Mouse (Mus musculus) kidney, postnatal 0 days (tissue): Measurements from ENCODE around the gene Cers6. TPM values are rescaled to one million over a fixed set of nuclear protein-coding genes. Genes with fewer than 3 reads are reported as not detected.
A peak's percentile ranks its signal among the peaks of the same experiment; 100 is the strongest.

Experiments
- ATAC-seq: fragments of 200-750 bp; cut with Nextera tagmentation; replicated peaks from 2 replicates; pipeline ENCODE4 v1.8.0; 2017; ENCODE audit warnings: low read depth, moderate number of reproducible peaks, moderate TSS enrichment, moderate library complexity; ENCODE audit not compliant: low FRiP score
- DNase-seq: peaks from one replicate; pipeline ENCODE4 v3.0.0-alpha.2; 2016; ENCODE audit warnings: low spot score
- H3K27ac ChIP-seq: fragments of 300-500 bp; sonication (generic); 2 replicates; pipeline ENCODE4 v1.5.1; 2014; ENCODE audit warnings: mild to moderate bottlenecking
- H3K27me3 ChIP-seq: fragments of 300-500 bp; sonication (generic); 2 replicates; pipeline ENCODE4 v1.6.1; 2014; ENCODE audit warnings: low read length, mixed read lengths; ENCODE audit not compliant: insufficient read depth
- H3K36me3 ChIP-seq: fragments of 300-500 bp; sonication (generic); 2 replicates; pipeline ENCODE4 v1.6.1; 2014; ENCODE audit warnings: low read length, mixed read lengths; ENCODE audit not compliant: insufficient read depth
- H3K4me1 ChIP-seq: fragments of 300-500 bp; sonication (generic); replicated peaks from 2 replicates; pipeline ENCODE4 v1.6.1; 2014; ENCODE audit warnings: antibody characterized with exemption, low read length, mixed read lengths; ENCODE audit not compliant: insufficient read depth
- H3K4me2 ChIP-seq: fragments of 300-500 bp; sonication (generic); 2 replicates; pipeline ENCODE4 v1.6.1; 2014; ENCODE audit warnings: mild to moderate bottlenecking, low read length, moderate library complexity, mixed read lengths
- H3K4me3 ChIP-seq: fragments of 300-500 bp; sonication (generic); replicated peaks from 2 replicates; pipeline ENCODE4 v1.5.1; 2014; ENCODE audit warnings: low read depth, low read length
- H3K9ac ChIP-seq: fragments of 300-500 bp; sonication (generic); 2 replicates; pipeline ENCODE4 v1.6.1; 2014; ENCODE audit warnings: low read depth, low read length
- H3K9me3 ChIP-seq: fragments of 300-500 bp; sonication (generic); replicated peaks from 2 replicates; pipeline ENCODE4 v1.6.1; 2016; ENCODE audit warnings: low read length, inconsistent platforms, mixed read lengths
- CTCF ChIP-seq: IDR thresholded peaks from 2 replicates; pipeline ENCODE4 v1.5.1; 2016; ENCODE audit warnings: antibody characterized with exemption, low read depth, mild to moderate bottlenecking, moderate library complexity
- WGBS: fragments of 180-500 bp; shearing (Covaris S2); extraction: QIAGEN DNeasy Blood & Tissue Kit; methylation state at CpG from one replicate; pipeline ENCODE4 v1.1.7; 2014; 5-methylcytosine and 5-hydroxymethylcytosine counted together
- polyA plus RNA-seq: library from polyadenylated mRNA; unstranded; fragments of >200 nt; fragmentation: Nextera tagmentation; extraction: Ambion mirVana; gene quantifications from 2 replicates; pipeline ENCODE4 v1.2.1, GENCODE M21; 2015

Gene Cers6
- polyA plus RNA-seq, 1 experiment from 2014 or later = 18.3 TPM

- TF ChIP-seq CTCF = no peak
- Histone ChIP-seq H3K27ac (0 out of 2 replicates have a peak overlapping the region, but pooled peaks have one; percentile 26), H3K4me3 (no peak overlapping the region), H3K9ac (no peak overlapping the region), H3K4me2 (peak overlapping the region; percentile 14; the same call in 1 of the 2 replicates), H3K9me3 (no peaks in the 10 kb centered on the region), H3K4me1 (peaks cover 8% of the 10 kb centered on the region), H3K36me3 (no peaks in the 10 kb centered on the region), H3K27me3 (no peaks in the 10 kb centered on the region)
- ATAC-seq (no peak), DNase-seq (peak; percentile 66)
- 33% methylated on average over 12 of the region's 12 CpGs for WGBS
These were observed 117.7 kb downstream of the Cers6 start for GRCm38 (mm10) chr2:68978660-68979604.

GRCm38 (mm10) chr2:68981302-68981701 is 120.1 kb downstream of the Cers6 start:
- Histone ChIP-seq H3K4me3 (no peak overlapping the region), H3K9ac (no peak overlapping the region), H3K27me3 (no peaks in the 10 kb centered on the region), H3K4me1 (peaks cover 8% of the 10 kb centered on the region), H3K9me3 (no peaks in the 10 kb centered on the region), H3K36me3 (no peaks in the 10 kb centered on the region), H3K4me2 (no peak overlapping the region), H3K27ac (no peak overlapping the region)
- no peak for DNase-seq
- no peak for ATAC-seq
- no peak for TF ChIP-seq CTCF
- 86% methylated on average over 9 of the region's 9 CpGs for WGBS

DNA sequence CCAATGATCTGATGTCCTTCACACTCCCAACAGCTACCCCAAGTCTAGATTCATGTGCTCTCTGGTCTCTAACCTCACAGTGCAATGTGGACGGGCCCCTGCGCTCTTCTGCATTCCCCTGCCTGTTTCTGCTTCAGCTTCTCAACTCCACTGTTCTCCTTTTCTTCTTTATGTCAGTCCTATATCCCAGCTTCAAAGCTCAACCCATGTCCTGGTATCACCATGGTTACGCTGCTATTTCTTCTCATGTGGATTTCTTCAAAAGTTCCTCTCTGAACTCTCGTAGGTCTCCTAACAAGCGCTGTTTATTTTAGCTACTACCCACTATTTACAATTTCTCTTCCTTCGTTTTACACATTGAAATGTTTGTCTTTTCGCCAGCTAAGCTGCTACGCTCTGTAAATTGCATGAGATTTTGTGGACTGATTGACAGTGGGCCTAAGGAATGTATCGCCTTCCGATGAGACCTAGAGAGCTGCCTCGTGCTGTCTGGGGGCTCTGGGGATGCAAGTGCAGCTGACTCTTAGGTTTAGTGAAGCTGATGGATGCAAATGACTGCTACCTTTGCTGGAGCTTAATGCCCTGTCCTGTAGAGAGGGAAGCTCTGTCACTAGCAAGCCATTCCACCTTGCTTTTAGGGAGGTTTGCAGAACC is 120.6 kb downstream of the Cers6 start:
- H3K4me2 ChIP-seq = no peak overlapping the region
- no peak overlapping the region for H3K27ac ChIP-seq

GRCm38 (mm10) chr2:68982979-68983378 is 121.7 kb downstream of the Cers6 start:
- H3K4me2 ChIP-seq = no peak overlapping the region
- no peak for ATAC-seq
- H3K4me3 ChIP-seq = no peak overlapping the region
- no peaks in the 10 kb centered on the region for H3K9me3 ChIP-seq
- no peak for DNase-seq
- no peak overlapping the region for H3K9ac ChIP-seq
- TF ChIP-seq CTCF = no peak
- peaks cover 8% of the 10 kb centered on the region for H3K4me1 ChIP-seq
- WGBS = 82% methylated on average over 3 of the region's 3 CpGs
- no peak overlapping the region for H3K27ac ChIP-seq
- no peaks in the 10 kb centered on the region for H3K36me3 ChIP-seq
- no peaks in the 10 kb centered on the region for H3K27me3 ChIP-seq

More for the DNA sequence above, 120.6 kb downstream of the Cers6 start:
- Histone ChIP-seq H3K36me3 (no peaks in the 10 kb centered on the region), H3K4me1 (peaks cover 8% of the 10 kb centered on the region), H3K4me3 (no peak overlapping the region), H3K27me3 (no peaks in the 10 kb centered on the region), H3K9ac (no peak overlapping the region), H3K9me3 (no peaks in the 10 kb centered on the region)
- peak; percentile 20 for DNase-seq
- ATAC-seq = no peak
- TF ChIP-seq CTCF = no peak
- WGBS = 57% methylated on average over 11 of the region's 11 CpGs

DNA sequence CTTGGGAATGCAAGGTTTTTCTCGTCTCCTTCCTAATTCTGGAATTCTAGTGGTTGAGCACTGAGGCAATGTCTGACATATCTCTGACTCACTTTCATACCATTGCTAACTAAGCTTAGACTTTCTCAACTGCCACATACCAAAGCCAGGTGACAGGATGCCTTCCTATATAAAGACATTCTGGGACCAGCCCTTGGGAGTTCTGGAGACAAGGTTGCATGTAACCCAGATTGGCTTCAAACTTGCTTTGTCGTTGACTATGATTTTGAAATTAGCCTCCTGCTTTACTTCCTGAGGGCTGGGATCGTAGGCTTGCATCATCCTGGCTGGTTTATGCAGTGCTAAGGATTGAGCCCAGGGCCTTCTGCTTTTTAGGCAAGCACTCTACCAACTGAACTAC is 122.2 kb downstream of the Cers6 start:
- no peak for ATAC-seq

GRCm38 (mm10) chr2:68989117-68989516 is 127.9 kb downstream of the Cers6 start:
- Histone ChIP-seq H3K9ac (no peak overlapping the region), H3K4me1 (no peaks in the 10 kb centered on the region), H3K9me3 (no peaks in the 10 kb centered on the region), H3K27ac (no peak overlapping the region), H3K36me3 (no peaks in the 10 kb centered on the region), H3K4me3 (no peak overlapping the region), H3K27me3 (no peaks in the 10 kb centered on the region), H3K4me2 (no peak overlapping the region)
- DNase-seq = no peak
- no peak for TF ChIP-seq CTCF
- no peak for ATAC-seq
- WGBS = 92% methylated on average over 6 of the region's 6 CpGs

More for the DNA sequence above, 122.2 kb downstream of the Cers6 start:
- Histone ChIP-seq H3K4me3 (no peak overlapping the region), H3K9ac (no peak overlapping the region), H3K36me3 (no peaks in the 10 kb centered on the region), H3K27me3 (no peaks in the 10 kb centered on the region), H3K9me3 (no peaks in the 10 kb centered on the region), H3K4me1 (peaks cover 6% of the 10 kb centered on the region), H3K4me2 (no peak overlapping the region), H3K27ac (no peak overlapping the region)
- 84% methylated on average over 3 of the region's 3 CpGs for WGBS
- DNase-seq = no peak
- no peak for TF ChIP-seq CTCF
